Mouse (Mus musculus) liver, embryonic 14.5 days (tissue): ENCODE results near the gene Mymx.
A peak's percentile ranks its signal among the peaks of the same experiment; 100 is the strongest.

Experiments used
- CTCF ChIP-seq: IDR thresholded peaks from 2 replicates; pipeline ENCODE4 v1.5.1; 2016; ENCODE audit warnings: antibody characterized with exemption, low read depth, control low read depth
- EP300 ChIP-seq: IDR thresholded peaks from 2 replicates; pipeline ENCODE4 v1.6.1; 2016; ENCODE audit warnings: antibody characterized with exemption, low read depth

GRCm38 (mm10) chr17:45582188-45582587 is 19.7 kb downstream of the Mymx start:
- TF ChIP-seq CTCF: no peak
- TF ChIP-seq EP300: peak; percentile 74
